Mouse (Mus musculus) heart, adult 2 months (tissue): ENCODE results near the gene Furin.

ENCODE experiments used
- CTCF ChIP-seq: fragments of 200-600 bp; IDR thresholded peaks from 2 replicates; pipeline ENCODE4 v1.8.1; 2022; ENCODE audit warnings: antibody characterized with exemption, mild to moderate bottlenecking, moderate library complexity
- EP300 ChIP-seq: fragments of 200-500 bp; IDR thresholded peaks from 2 replicates; pipeline ENCODE4 v1.6.1; 2011; ENCODE audit warnings: low read depth, low read length, control low read depth; ENCODE audit not compliant: insufficient read depth
- POLR2A ChIP-seq: fragments of 200-500 bp; IDR thresholded peaks from 2 replicates; pipeline ENCODE4 v1.6.1; 2011; ENCODE audit warnings: mild to moderate bottlenecking, low read depth, low read length, control low read depth; ENCODE audit not compliant: insufficient read depth

DNA sequence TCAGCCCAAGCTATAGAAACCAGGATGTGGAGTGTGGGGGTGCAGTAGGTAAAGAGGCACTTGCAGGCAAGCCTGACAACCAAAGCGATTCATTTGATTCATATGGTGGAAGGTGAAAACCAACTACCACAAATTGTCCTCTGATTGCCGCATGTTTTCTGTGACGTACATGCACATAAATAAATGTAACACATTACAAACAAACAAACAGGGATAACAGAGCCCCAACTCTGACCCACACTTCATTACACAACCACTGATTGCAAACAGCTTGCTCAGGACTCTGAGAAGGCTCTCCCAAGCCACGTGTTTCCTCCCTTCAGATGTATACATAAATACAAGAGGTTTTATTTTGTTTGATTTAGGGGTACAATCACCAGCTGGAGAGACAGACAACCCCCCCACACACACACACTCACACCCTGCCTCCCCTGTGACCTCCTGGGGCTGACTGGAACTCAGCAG is 35.2 kb downstream of the Furin start:
- TF ChIP-seq POLR2A (no peak), CTCF (no peak), EP300 (no peak)
